ENCODE assay signal across 8 mouse cellular contexts in genomic region chr6:105090882-105091281, GRCm38 (mm10).
DNase-seq lines count a peak whose midpoint lies in the region; ATAC-seq and TF ChIP-seq lines count a peak whose summit lies in the region.

No protein-coding gene starts in this region.

- H3K9ac ChIP-seq in kidney, embryonic 15.5 days: no peak overlapping the region
- no peak overlapping the region for H3K9ac ChIP-seq in CH12.LX (ENCODE audit: insufficient read depth, low read depth)
- H3K9ac ChIP-seq in forebrain, embryonic 14.5 days (ENCODE audit: low read length): no peak overlapping the region
- no peak overlapping the region for H3K9ac ChIP-seq in heart, embryonic 11.5 days (ENCODE audit: low read depth, low read length)

- DNase-seq in kidney, adult 2 months: peak; percentile 4
- DNase-seq in CH12.LX (ENCODE audit: extremely low read depth) (peak; percentile 1), ZHBTc4 (ENCODE audit: low read depth, low spot score) (peak; percentile 59)
- DNase-seq in forebrain, embryonic 14.5 days (ENCODE audit: low spot score): peak; percentile 40
- no peak for DNase-seq in spleen, postnatal 14 days (ENCODE audit: low spot score in 2 of 2)

- H3K36me3 ChIP-seq in kidney, adult 2 months (ENCODE audit: control insufficient read depth, insufficient read depth, low read length): no peaks in the 10 kb centered on the region
- no peaks in the 10 kb centered on the region for H3K36me3 ChIP-seq in kidney, embryonic 15.5 days
- H3K36me3 ChIP-seq in CH12.LX (replicated peaks in 1 of 2; ENCODE audit: control insufficient read depth in 1 of 2, insufficient read depth in 1 of 2, low read length in 1 of 2): no peaks in the 10 kb centered on the region
- H3K36me3 ChIP-seq in forebrain, embryonic 14.5 days (ENCODE audit: control insufficient read depth, insufficient read depth, low read length): no peaks in the 10 kb centered on the region
- no peaks in the 10 kb centered on the region for H3K36me3 ChIP-seq in heart, embryonic 11.5 days (ENCODE audit: control insufficient read depth, insufficient read depth, low read length)

- ATAC-seq in kidney, embryonic 15.5 days (replicated peaks; ENCODE audit: low FRiP score): no peak
- ATAC-seq in forebrain, embryonic 14.5 days: no peak
- peak; percentile 58; the same call in 1 of the 2 replicates for ATAC-seq in megakaryocyte progenitor cell, adult 5-6 weeks (replicated peaks; ENCODE audit: poor library complexity)
- no peak for ATAC-seq in heart, embryonic 11.5 days (replicated peaks; ENCODE audit: insufficient number of reproducible peaks, low FRiP score, low TSS enrichment)

- in situ Hi-C loops in CH12.LX (cut with MboI; ENCODE audit: low pct_ligation_motif_present, low pct_unique_long_range_greater_than_20kb, low sequenced_read_pairs): no loop called here

- dilution Hi-C loops in CH12.LX (cut with MboI; ENCODE audit: extremely low pct_ligation_motif_present, extremely low pct_unique_long_range_greater_than_20kb, low sequenced_read_pairs): no loop called here

- no peak overlapping the region for H3K27ac ChIP-seq in kidney, adult 2 months (ENCODE audit: insufficient read depth, low read depth, low read length)
- no peak overlapping the region for H3K27ac ChIP-seq in kidney, embryonic 15.5 days
- H3K27ac ChIP-seq in CH12.LX (ENCODE audit: insufficient read depth, low read depth): no peak overlapping the region
- no peak overlapping the region for H3K27ac ChIP-seq in forebrain, embryonic 14.5 days (ENCODE audit: low read depth, low read length)
- no peak overlapping the region for H3K27ac ChIP-seq in heart, embryonic 11.5 days (ENCODE audit: low read depth, low read length)

- TF ChIP-seq CTCF in kidney, adult 2 months (conservative IDR thresholded peaks at IDR 0.05; ENCODE audit: insufficient read depth, insufficient read length, low read depth, low read length): no peak; the same call in 1 of the 2 replicates
- peak in 1 of 2 experiments; percentile 22; a peak in 2 of 4 replicates for TF ChIP-seq CTCF in CH12.LX (conservative IDR thresholded peaks at IDR 0.05 in 1 of 2, IDR thresholded peaks at IDR 0.05 in 1 of 2; ENCODE audit: low read depth in 2 of 2, low read length in 2 of 2)

- peak; percentile 19 for TF ChIP-seq RAD21 in CH12.LX (IDR thresholded peaks at IDR 0.05; ENCODE audit: low read depth, low read length)

- H3K79me2 ChIP-seq in CH12.LX (replicated peaks; ENCODE audit: control insufficient read depth, extremely low read depth, insufficient read depth, poor library complexity, severe bottlenecking): no peaks in the 10 kb centered on the region

- H3K4me3 ChIP-seq in kidney, adult 2 months (ENCODE audit: insufficient read depth, low read depth, low read length): no peak overlapping the region
- H3K4me3 ChIP-seq in kidney, embryonic 15.5 days (replicated peaks): no peak overlapping the region
- no peak overlapping the region for H3K4me3 ChIP-seq in CH12.LX (replicated peaks in 1 of 3; ENCODE audit: low read depth in 2 of 3, low read length in 2 of 3, poor library complexity in 1 of 3)
- no peak overlapping the region for H3K4me3 ChIP-seq in forebrain, embryonic 14.5 days (ENCODE audit: low read depth, low read length)
- no peak overlapping the region for H3K4me3 ChIP-seq in heart, embryonic 11.5 days (ENCODE audit: low read depth, low read length)

- H3K9me3 ChIP-seq in kidney, embryonic 15.5 days (replicated peaks): no peaks in the 10 kb centered on the region
- peaks cover 18% of the 10 kb centered on the region for H3K9me3 ChIP-seq in CH12.LX (replicated peaks; ENCODE audit: low read length)
- H3K9me3 ChIP-seq in forebrain, embryonic 14.5 days (replicated peaks; ENCODE audit: control insufficient read depth, low read length): no peaks in the 10 kb centered on the region
- no peaks in the 10 kb centered on the region for H3K9me3 ChIP-seq in heart, embryonic 11.5 days (replicated peaks; ENCODE audit: control insufficient read depth, low read length)

- no peak overlapping the region for H3K4me2 ChIP-seq in kidney, embryonic 15.5 days
- H3K4me2 ChIP-seq in CH12.LX (ENCODE audit: insufficient read depth, low read depth, poor library complexity, severe bottlenecking): no peak overlapping the region
- no peak overlapping the region for H3K4me2 ChIP-seq in forebrain, embryonic 14.5 days (ENCODE audit: low read length)
- H3K4me2 ChIP-seq in heart, embryonic 11.5 days: no peak overlapping the region

- whole genome bisulfite sequencing in kidney, adult 2 months: 16% methylated on average over 1 of the region's 1 CpGs
- WGBS in kidney, embryonic 15.5 days: 6% methylated on average over 1 of the region's 1 CpGs
- WGBS in forebrain, embryonic 14.5 days: 3% methylated on average over 1 of the region's 1 CpGs
- WGBS in heart, embryonic 11.5 days (ENCODE audit: insufficient replicate concordance): 6% methylated on average over 1 of the region's 1 CpGs

- H3K4me1 ChIP-seq in kidney, adult 2 months (ENCODE audit: control insufficient read depth, insufficient read depth, low read length): no peaks in the 10 kb centered on the region
- no peaks in the 10 kb centered on the region for H3K4me1 ChIP-seq in kidney, embryonic 15.5 days
- no peaks in the 10 kb centered on the region for H3K4me1 ChIP-seq in CH12.LX (ENCODE audit: control insufficient read depth in 1 of 2, insufficient read depth in 2 of 2)
- no peaks in the 10 kb centered on the region for H3K4me1 ChIP-seq in forebrain, embryonic 14.5 days (ENCODE audit: control insufficient read depth, insufficient read depth, low read length)
- no peaks in the 10 kb centered on the region for H3K4me1 ChIP-seq in heart, embryonic 11.5 days (ENCODE audit: control insufficient read depth, insufficient read depth, low read length)

- no peak for TF ChIP-seq POLR2A in kidney, adult 2 months (IDR thresholded peaks at IDR 0.05; ENCODE audit: low read depth, low read length)
- no peak for TF ChIP-seq POLR2A in CH12.LX (IDR thresholded peaks at IDR 0.05; ENCODE audit: low read depth, low read length)

- H3K27me3 ChIP-seq in kidney, adult 2 months (replicated peaks; ENCODE audit: control insufficient read depth, insufficient read depth, low read length): no peaks in the 10 kb centered on the region
- H3K27me3 ChIP-seq in kidney, embryonic 15.5 days: no peaks in the 10 kb centered on the region
- H3K27me3 ChIP-seq in CH12.LX (replicated peaks): no peaks in the 10 kb centered on the region
- no peaks in the 10 kb centered on the region for H3K27me3 ChIP-seq in forebrain, embryonic 14.5 days (replicated peaks; ENCODE audit: control insufficient read depth, insufficient read depth, low read length)
- no peaks in the 10 kb centered on the region for H3K27me3 ChIP-seq in heart, embryonic 11.5 days (ENCODE audit: control insufficient read depth, insufficient read depth, low read length)

- no peak for TF ChIP-seq EP300 in CH12.LX (IDR thresholded peaks at IDR 0.05; ENCODE audit: low read length)

TF ChIP-seq in CH12.LX, 34 proteins besides CTCF, POLR2A, EP300 and RAD21:
- no peak for TF ChIP-seq ZNF384 (IDR thresholded peaks at IDR 0.05; ENCODE audit: low read depth, low read length)
- no peak for TF ChIP-seq JUND (conservative IDR thresholded peaks at IDR 0.05; ENCODE audit: low read depth, low read length)
- no peak for TF ChIP-seq USF1 (IDR thresholded peaks at IDR 0.05; ENCODE audit: low read depth, low read length)
- no peak for TF ChIP-seq NELFE (IDR thresholded peaks at IDR 0.05; ENCODE audit: low read depth, low read length)
- TF ChIP-seq TCF12 (IDR thresholded peaks at IDR 0.05; ENCODE audit: low read depth, low read length): no peak
- no peak for TF ChIP-seq USF2 (conservative IDR thresholded peaks at IDR 0.05; ENCODE audit: low read depth, low read length)
- no peak for TF ChIP-seq KAT2A (IDR thresholded peaks at IDR 0.05; ENCODE audit: insufficient replicate concordance, low read length)
- no peak for TF ChIP-seq PAX5 (IDR thresholded peaks at IDR 0.05; ENCODE audit: low read length)
- TF ChIP-seq SMC3 (IDR thresholded peaks at IDR 0.05; ENCODE audit: low read depth, low read length): no peak
- TF ChIP-seq ETS1 (conservative IDR thresholded peaks at IDR 0.05; ENCODE audit: low read depth, low read length): no peak

Comparison
In these comparisons a context has a peak if more than half of its experiments do, and no peak if none do; other contexts are left out.
1. DNase-seq: peak in kidney, adult 2 months (single experiment), CH12.LX (single experiment), ZHBTc4 (single experiment) and forebrain, embryonic 14.5 days (single experiment); none in spleen, postnatal 14 days (0 of 2).